Mouse (Mus musculus) midbrain, embryonic 11.5 days (tissue): Measurements from ENCODE around the gene Gemin8. TPM values are rescaled to one million over a fixed set of nuclear protein-coding genes. Genes with fewer than 3 reads are reported as not detected.
A peak's percentile ranks its signal among the peaks of the same experiment; 100 is the strongest.

Experiments
- ATAC-seq: fragments of 200-750 bp; cut with Nextera tagmentation; 2 replicates; pipeline ENCODE4 v1.8.0; 2017; ENCODE audit warnings: moderate TSS enrichment, moderate library complexity; ENCODE audit not compliant: low FRiP score
- DNase-seq: peaks from one replicate; pipeline ENCODE4 v3.0.0; 2015; ENCODE audit warnings: low spot score; ENCODE audit errors: missing footprints
- H3K27ac ChIP-seq: fragments of 300-500 bp; sonication (generic); 2 replicates; pipeline ENCODE4 v1.5.1; 2014; ENCODE audit warnings: low read depth, low read length
- H3K27me3 ChIP-seq: fragments of 300-500 bp; sonication (generic); 2 replicates; pipeline ENCODE4 v1.6.1; 2014; ENCODE audit warnings: mild to moderate bottlenecking, low read length, moderate library complexity, mixed read lengths; ENCODE audit not compliant: control insufficient read depth, insufficient read depth
- H3K36me3 ChIP-seq: fragments of 300-500 bp; sonication (generic); 2 replicates; pipeline ENCODE4 v1.6.1; 2014; ENCODE audit warnings: mild to moderate bottlenecking, low read length, moderate library complexity, mixed read lengths; ENCODE audit not compliant: control insufficient read depth, insufficient read depth
- H3K4me1 ChIP-seq: fragments of 300-500 bp; sonication (generic); 2 replicates; pipeline ENCODE4 v1.6.1; 2014; ENCODE audit warnings: low read length; ENCODE audit not compliant: control insufficient read depth, insufficient read depth
- H3K4me2 ChIP-seq: fragments of 300-500 bp; sonication (generic); 2 replicates; pipeline ENCODE4 v1.6.1; 2014; ENCODE audit warnings: mild to moderate bottlenecking, moderate library complexity
- H3K4me3 ChIP-seq: fragments of 300-500 bp; sonication (generic); 2 replicates; pipeline ENCODE4 v1.5.1; 2014; ENCODE audit warnings: low read depth, low read length
- H3K9ac ChIP-seq: fragments of 300-500 bp; sonication (generic); 2 replicates; pipeline ENCODE4 v1.6.1; 2014; ENCODE audit warnings: low read length
- H3K9me3 ChIP-seq: fragments of 300-500 bp; sonication (generic); 2 replicates; pipeline ENCODE4 v1.6.1; 2016; ENCODE audit warnings: low read length; ENCODE audit not compliant: control insufficient read depth
- WGBS: fragments of 180-500 bp; shearing (Covaris S2); extraction: QIAGEN DNeasy Blood & Tissue Kit; methylation state at CpG from one replicate; pipeline ENCODE4 v1.1.7; 2014; 5-methylcytosine and 5-hydroxymethylcytosine counted together
- polyA plus RNA-seq: library from polyadenylated mRNA; unstranded; fragments of >200 nt; fragmentation: Nextera tagmentation; extraction: Ambion mirVana; gene quantifications from 2 replicates; pipeline ENCODE4 v1.2.1, GENCODE M21; 2014

Gemin8 gene
- polyA plus RNA-seq, 1 experiment from 2014 or later = 16.8 TPM

- no peak overlapping the region for H3K4me2 ChIP-seq
- peaks cover 14% of the 10 kb centered on the region for H3K27me3 ChIP-seq
- H3K36me3 ChIP-seq = no peaks in the 10 kb centered on the region
- H3K4me3 ChIP-seq = no peak overlapping the region
- H3K9ac ChIP-seq = no peak overlapping the region
- WGBS = 87% methylated on average over 6 of the region's 6 CpGs
- H3K27ac ChIP-seq = no peak overlapping the region
- no peak for DNase-seq
- H3K4me1 ChIP-seq = no peaks in the 10 kb centered on the region
- no peak for ATAC-seq
- H3K9me3 ChIP-seq = no peaks in the 10 kb centered on the region
These were observed 46.0 kb downstream of the Gemin8 start for GRCm38 (mm10) chrX:166216248-166216647.

GRCm38 (mm10) chrX:166216720-166217119 lies 46.5 kb downstream of the Gemin8 start:
- no peaks in the 10 kb centered on the region for H3K36me3 ChIP-seq
- H3K9ac ChIP-seq = no peak overlapping the region
- no peak overlapping the region for H3K4me3 ChIP-seq
- H3K27me3 ChIP-seq = peaks cover 14% of the 10 kb centered on the region
- DNase-seq (no peak), ATAC-seq (no peak)
- WGBS = 85% methylated on average over 8 of the region's 8 CpGs
- no peak overlapping the region for H3K4me2 ChIP-seq
- no peaks in the 10 kb centered on the region for H3K4me1 ChIP-seq
- H3K9me3 ChIP-seq = no peaks in the 10 kb centered on the region
- H3K27ac ChIP-seq = no peak overlapping the region

- DNase-seq (no peak), ATAC-seq (no peak)
- 69% methylated on average over 5 of the region's 5 CpGs for WGBS
- Histone ChIP-seq H3K4me3 (no peak overlapping the region), H3K27ac (no peak overlapping the region), H3K9ac (no peak overlapping the region), H3K36me3 (no peaks in the 10 kb centered on the region), H3K9me3 (no peaks in the 10 kb centered on the region), H3K4me1 (no peaks in the 10 kb centered on the region), H3K27me3 (peaks cover 12% of the 10 kb centered on the region), H3K4me2 (no peak overlapping the region)
These were observed 49.1 kb downstream of the Gemin8 start for GRCm38 (mm10) chrX:166219331-166219730.

- Histone ChIP-seq H3K9ac (no peak overlapping the region), H3K27me3 (peaks cover 5% of the 10 kb centered on the region; the same call in 1 of the 2 replicates), H3K4me2 (no peak overlapping the region), H3K4me1 (no peaks in the 10 kb centered on the region), H3K4me3 (no peak overlapping the region), H3K36me3 (no peaks in the 10 kb centered on the region), H3K27ac (no peak overlapping the region), H3K9me3 (no peaks in the 10 kb centered on the region)
- WGBS = 86% methylated on average over 5 of the region's 5 CpGs
- DNase-seq (no peak), ATAC-seq (no peak)
These were observed 56.6 kb downstream of the Gemin8 start for GRCm38 (mm10) chrX:166226856-166227255.

- no peak overlapping the region for H3K4me3 ChIP-seq
- WGBS = 75% methylated on average over 3 of the region's 3 CpGs
- no peak overlapping the region for H3K27ac ChIP-seq
- H3K9me3 ChIP-seq = no peaks in the 10 kb centered on the region
- DNase-seq (no peak), ATAC-seq (no peak)
- H3K9ac ChIP-seq = no peak overlapping the region
- no peaks in the 10 kb centered on the region for H3K4me1 ChIP-seq
- no peaks in the 10 kb centered on the region for H3K36me3 ChIP-seq
- peaks cover 4% of the 10 kb centered on the region; the same call in 1 of the 2 replicates for H3K27me3 ChIP-seq
- H3K4me2 ChIP-seq = no peak overlapping the region
These were observed 59.5 kb downstream of the Gemin8 start for GRCm38 (mm10) chrX:166229750-166230149.

- Histone ChIP-seq H3K9ac (no peak overlapping the region), H3K4me3 (no peak overlapping the region), H3K4me2 (no peak overlapping the region), H3K4me1 (no peaks in the 10 kb centered on the region), H3K27ac (no peak overlapping the region), H3K27me3 (peaks cover 4% of the 10 kb centered on the region; the same call in 1 of the 2 replicates), H3K9me3 (no peaks in the 10 kb centered on the region), H3K36me3 (no peaks in the 10 kb centered on the region)
- ATAC-seq = no peak
- 85% methylated on average over 6 of the region's 6 CpGs for WGBS
- DNase-seq = no peak
These were observed 60.4 kb downstream of the Gemin8 start for GRCm38 (mm10) chrX:166230515-166231267.

GRCm38 (mm10) chrX:166236131-166236530 lies 65.9 kb downstream of the Gemin8 start:
- Histone ChIP-seq H3K27me3 (peaks cover 12% of the 10 kb centered on the region), H3K27ac (no peak overlapping the region), H3K36me3 (no peaks in the 10 kb centered on the region), H3K4me1 (no peaks in the 10 kb centered on the region), H3K4me2 (no peak overlapping the region), H3K4me3 (no peak overlapping the region), H3K9me3 (no peaks in the 10 kb centered on the region), H3K9ac (no peak overlapping the region)
- ATAC-seq = no peak
- 49% methylated on average over 2 of the region's 2 CpGs for WGBS
- DNase-seq = no peak

DNA sequence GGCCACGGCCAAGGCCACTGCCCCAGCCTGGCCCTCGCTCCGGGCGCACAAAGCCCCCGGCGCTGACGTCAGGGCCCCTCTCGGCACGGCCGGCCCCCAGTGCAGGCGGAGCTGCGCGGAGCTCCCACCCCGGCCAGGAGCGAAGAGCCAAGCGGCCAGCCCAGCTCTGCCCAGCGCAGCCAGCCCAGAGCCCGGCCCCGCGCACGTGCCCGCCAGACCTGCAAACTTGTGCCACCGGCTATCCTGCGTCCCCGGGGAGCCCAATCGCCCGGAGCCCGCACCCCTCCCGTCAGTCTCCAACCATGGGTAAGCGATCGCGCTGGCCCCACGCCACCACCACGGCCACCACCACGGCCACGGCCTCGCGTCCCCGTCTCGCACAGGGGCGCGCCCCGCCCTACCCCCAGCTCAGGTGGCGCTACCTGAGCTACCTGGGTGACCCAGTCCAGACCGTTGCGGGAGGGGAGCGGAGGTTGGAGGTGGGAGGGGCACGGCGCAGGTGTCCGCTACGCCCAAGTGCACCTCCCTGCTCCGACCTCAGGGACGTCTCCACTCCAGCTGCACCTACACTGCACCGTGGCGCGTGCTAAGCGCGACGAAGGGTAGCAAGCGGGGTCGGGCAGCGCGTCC lies 68.7 kb downstream of the Gemin8 start, which contains the start of gene Gpm6b:
TSS of gene Gpm6b (plus strand) at position 81 of the 630 bp plus-strand sequence.
- DNase-seq = peak; percentile 91
- ATAC-seq = peak; percentile 94
- Histone ChIP-seq H3K4me3 (peak within 1 kb of the TSS; percentile 50), H3K9me3 (no peaks in the 10 kb centered on the region), H3K36me3 (no peaks in the 10 kb centered on the region), H3K9ac (peak within 1 kb of the TSS; percentile 61), H3K27me3 (peaks cover 10% of the 10 kb centered on the region), H3K27ac (no peak within 1 kb of the TSS), H3K4me2 (peak within 1 kb of the TSS; percentile 86), H3K4me1 (no peaks in the 10 kb centered on the region)
- 23% methylated on average over 45 of the region's 63 CpGs for WGBS

GRCm38 (mm10) chrX:166239520-166239919 lies 69.3 kb downstream of the Gemin8 start:
- Histone ChIP-seq H3K9me3 (no peaks in the 10 kb centered on the region), H3K4me3 (peak overlapping the region; percentile 50), H3K27ac (no peak overlapping the region), H3K36me3 (no peaks in the 10 kb centered on the region), H3K9ac (peak overlapping the region; percentile 61), H3K27me3 (peaks cover 10% of the 10 kb centered on the region), H3K4me2 (peak overlapping the region; percentile 86), H3K4me1 (no peaks in the 10 kb centered on the region)
- ATAC-seq = peak; percentile 20; the same call in 1 of the 2 replicates
- 29% methylated on average over 13 of the region's 13 CpGs for WGBS
- peak; percentile 91 for DNase-seq
